Mouse (Mus musculus) MEL (cell line): ENCODE measurements around the gene Gm49383.

Experiments used
- CHD1 ChIP-seq: IDR thresholded peaks from 2 replicates; pipeline ENCODE4 v1.6.1; 2012; ENCODE audit warnings: low read depth, mild to moderate bottlenecking, inconsistent platforms, low read length, improper control_type of control experiment
- CTCF ChIP-seq, 3 experiments: IDR thresholded peaks in 2 of 3; conservative IDR thresholded peaks in 1 of 3; 2 replicates each; pipeline ENCODE4 v1.5.1; 2011 to 2012; ENCODE audit warnings: low read length in 3 of 3, low read depth in 2 of 3, mild to moderate bottlenecking in 2 of 3, improper control_type of control experiment in 1 of 3, inconsistent platforms in 1 of 3, mixed read lengths in 1 of 3, moderate library complexity in 1 of 3; ENCODE audit not compliant: control insufficient read depth in 1 of 3, insufficient read depth in 1 of 3, poor library complexity in 1 of 3, severe bottlenecking in 1 of 3
- E2F4 ChIP-seq: IDR thresholded peaks from 2 replicates; pipeline ENCODE4 v1.6.1; 2011; ENCODE audit warnings: low read depth, low read length, improper control_type of control experiment, borderline replicate concordance
- EP300 ChIP-seq, 2 experiments: IDR thresholded peaks; 2 replicates each; pipeline ENCODE4 v1.6.1; 2011; ENCODE audit warnings: improper control_type of control experiment in 2 of 2, low read length in 2 of 2, low read depth in 1 of 2, mild to moderate bottlenecking in 1 of 2
- ETS1 ChIP-seq: IDR thresholded peaks from 2 replicates; pipeline ENCODE4 v1.6.1; 2012; ENCODE audit warnings: low read depth, mild to moderate bottlenecking, inconsistent platforms, low read length, improper control_type of control experiment, moderate library complexity
- GABPA ChIP-seq: IDR thresholded peaks from 2 replicates; pipeline ENCODE4 v1.6.1; 2012; ENCODE audit warnings: low read depth, mild to moderate bottlenecking, inconsistent platforms, low read length, improper control_type of control experiment, moderate library complexity
- HCFC1 ChIP-seq: IDR thresholded peaks from 2 replicates; pipeline ENCODE4 v1.6.1; 2012; ENCODE audit warnings: low read depth, mild to moderate bottlenecking, inconsistent platforms, low read length, improper control_type of control experiment, moderate library complexity
- MAFK ChIP-seq: IDR thresholded peaks from 2 replicates; pipeline ENCODE4 v1.6.1; 2011; ENCODE audit warnings: low read depth, mild to moderate bottlenecking, low read length, improper control_type of control experiment, borderline replicate concordance
- NRF1 ChIP-seq: IDR thresholded peaks from 2 replicates; pipeline ENCODE4 v1.6.1; 2014; ENCODE audit warnings: low read depth, mild to moderate bottlenecking, inconsistent platforms, low read length, improper control_type of control experiment, moderate library complexity; ENCODE audit not compliant: poor library complexity, insufficient read depth, severe bottlenecking
- POLR2AphosphoS5 ChIP-seq: IDR thresholded peaks from 2 replicates; pipeline ENCODE4 v1.6.1; 2012; ENCODE audit warnings: low read depth, borderline replicate concordance, mild to moderate bottlenecking, inconsistent platforms, low read length, moderate library complexity, mixed read lengths
- TAL1 ChIP-seq: IDR thresholded peaks from 2 replicates; pipeline ENCODE4 v1.6.1; 2012; ENCODE audit warnings: mild to moderate bottlenecking, inconsistent platforms, low read length, moderate library complexity, mixed read lengths
- TCF12 ChIP-seq: IDR thresholded peaks from 2 replicates; pipeline ENCODE4 v1.6.1; 2014; ENCODE audit warnings: low read depth, mild to moderate bottlenecking, inconsistent platforms, low read length, improper control_type of control experiment, moderate library complexity
- UBTF ChIP-seq: IDR thresholded peaks from 2 replicates; pipeline ENCODE4 v1.6.1; 2012; ENCODE audit warnings: low read depth, mild to moderate bottlenecking, inconsistent platforms, low read length, improper control_type of control experiment, moderate library complexity, borderline replicate concordance; ENCODE audit not compliant: insufficient read depth

DNA sequence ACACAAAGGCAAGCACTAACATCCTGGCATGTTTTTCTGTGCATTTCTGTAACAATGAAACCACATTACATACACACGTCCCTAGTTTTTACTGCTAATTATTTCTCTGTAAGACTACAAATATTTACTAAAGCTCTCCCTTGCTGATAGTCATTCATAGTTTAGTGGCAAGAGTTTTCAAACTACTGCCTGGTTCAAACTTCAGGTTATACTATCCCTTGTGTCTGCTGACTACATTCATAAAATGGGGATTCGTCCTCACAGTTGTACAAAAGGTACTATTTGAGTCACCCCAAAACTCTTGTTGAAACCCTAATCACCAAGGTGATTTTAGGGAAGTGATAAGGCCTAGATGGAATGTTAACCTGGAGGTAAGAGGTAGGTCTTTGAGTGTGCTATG, 41.0 kb downstream of the Gm49383 start:
- TF ChIP-seq E2F4 (no peak), MAFK (no peak), CTCF (IDR thresholded peaks at IDR 0.05 in 2 of 3, conservative IDR thresholded peaks at IDR 0.05 in 1 of 3; ENCODE audit: control insufficient read depth in 1 of 3, insufficient read depth in 1 of 3, low read depth in 2 of 3, low read length in 3 of 3, poor library complexity in 1 of 3, severe bottlenecking in 1 of 3) (no peak), TCF12 (no peak), UBTF (no peak), TAL1 (no peak), HCFC1 (0 out of 2 replicates have a peak, but pooled peaks have one; percentile 15), EP300 (IDR thresholded peaks at IDR 0.05; ENCODE audit: low read depth in 1 of 2, low read length in 2 of 2) (no peak), CHD1 (no peak), NRF1 (no peak), POLR2AphosphoS5 (no peak), GABPA (no peak), ETS1 (no peak)
